Mouse (Mus musculus) small intestine, adult 2 months (tissue): Measurements from ENCODE around the gene Ffar1. TPM values are rescaled to one million over a fixed set of nuclear protein-coding genes. Genes with fewer than 3 reads are reported as not detected.

Experiments
- H3K27ac ChIP-seq: fragments of 200-500 bp; 2 replicates; pipeline ENCODE4 v1.5.1; 2012; ENCODE audit warnings: low read depth, low read length, control low read depth, inconsistent platforms; ENCODE audit not compliant: insufficient read depth
- H3K27me3 ChIP-seq: fragments of 200-500 bp; 2 replicates; pipeline ENCODE4 v1.6.1; 2012; ENCODE audit warnings: mild to moderate bottlenecking, moderate library complexity, low read length, inconsistent platforms; ENCODE audit not compliant: control insufficient read depth, insufficient read depth
- H3K36me3 ChIP-seq: fragments of 200-500 bp; 2 replicates; pipeline ENCODE4 v1.6.1; 2012; ENCODE audit warnings: mild to moderate bottlenecking, low read length, control low read depth, inconsistent platforms; ENCODE audit not compliant: control insufficient read depth, insufficient read depth
- H3K4me1 ChIP-seq: fragments of 200-500 bp; 2 replicates; pipeline ENCODE4 v1.6.1; 2012; ENCODE audit warnings: low read length, inconsistent platforms, mixed read lengths; ENCODE audit not compliant: control insufficient read depth, insufficient read depth, insufficient read length
- H3K4me3 ChIP-seq: fragments of 200-500 bp; 2 replicates; pipeline ENCODE4 v1.5.1; 2012; ENCODE audit warnings: low read depth, mild to moderate bottlenecking, control low read depth, inconsistent platforms, low read length, moderate library complexity
- CTCF ChIP-seq: fragments of 200-500 bp; IDR thresholded peaks from 2 replicates; pipeline ENCODE4 v1.5.1; 2012; ENCODE audit warnings: low read depth, mild to moderate bottlenecking, control low read depth, inconsistent platforms, low read length, moderate library complexity, mixed read lengths; ENCODE audit not compliant: insufficient replicate concordance, insufficient read length; ENCODE audit errors: extremely low read depth
- POLR2A ChIP-seq: fragments of 200-500 bp; IDR thresholded peaks from 2 replicates; pipeline ENCODE4 v1.6.1; 2012; ENCODE audit warnings: low read depth, mild to moderate bottlenecking, control low read depth, inconsistent platforms, low read length, moderate library complexity
- WGBS: fragments of 180-500 bp; shearing (Covaris S2); methylation state at CpG from one replicate; pipeline ENCODE4 v1.1.7; 2018; 5-methylcytosine and 5-hydroxymethylcytosine counted together
- polyA plus RNA-seq: library from polyadenylated mRNA; depleted of rRNA; stranded (reverse); fragments of >200 nt; gene quantifications from 2 replicates; pipeline ENCODE4 v1.2.3, GENCODE M21; 2012

Gene Ffar1
- polyA plus RNA-seq, 1 experiment: 2.2 TPM

GRCm38 (mm10) chr7:30880176-30880575 lies 18.8 kb upstream of the Ffar1 start, which contains the start of gene Cd22:
TSS of gene Cd22 (minus strand) at chr7:30880342.
- Histone ChIP-seq H3K4me3 (peak within 1 kb of the TSS; percentile 46), H3K36me3 (no peaks in the 10 kb centered on the region), H3K27me3 (no peaks in the 10 kb centered on the region), H3K4me1 (no peaks in the 10 kb centered on the region), H3K27ac (0 out of 2 replicates have a peak within 1 kb of the TSS, but pooled peaks have one; percentile 11)
- WGBS: 42% methylated on average over 7 of the region's 7 CpGs
- TF ChIP-seq CTCF (no peak), POLR2A (no peak)

- Histone ChIP-seq H3K27me3 (no peaks in the 10 kb centered on the region), H3K27ac (0 out of 2 replicates have a peak overlapping the region, but pooled peaks have one; percentile 11), H3K36me3 (no peaks in the 10 kb centered on the region), H3K4me1 (no peaks in the 10 kb centered on the region), H3K4me3 (peak overlapping the region; percentile 46)
- WGBS: 83% methylated on average over 6 of the region's 6 CpGs
- TF ChIP-seq CTCF (no peak), POLR2A (no peak)
These were observed 17.6 kb upstream of the Ffar1 start for GRCm38 (mm10) chr7:30878950-30879349.

- 13% methylated on average over 15 of the region's 15 CpGs for WGBS
- no peaks in the 10 kb centered on the region for H3K36me3 ChIP-seq
- no peaks in the 10 kb centered on the region for H3K27me3 ChIP-seq
- TF ChIP-seq POLR2A (no peak), CTCF (peak; percentile 72; the same call in 1 of the 2 replicates)
- peaks cover 3% of the 10 kb centered on the region; the same call in 1 of the 2 replicates for H3K4me1 ChIP-seq
- no peak overlapping the region for H3K27ac ChIP-seq
- H3K4me3 ChIP-seq: peak overlapping the region; percentile 19
These were observed 11.7 kb upstream of the Ffar1 start for GRCm38 (mm10) chr7:30873083-30873482.

GRCm38 (mm10) chr7:30863386-30863785 lies 2.0 kb upstream of the Ffar1 start:
- Histone ChIP-seq H3K4me1 (no peaks in the 10 kb centered on the region; the same call in 1 of the 2 replicates), H3K27ac (no peak overlapping the region), H3K4me3 (no peak overlapping the region), H3K27me3 (no peaks in the 10 kb centered on the region), H3K36me3 (no peaks in the 10 kb centered on the region)
- TF ChIP-seq POLR2A (no peak), CTCF (no peak)
- WGBS: 64% methylated on average over 8 of the region's 8 CpGs

GRCm38 (mm10) chr7:30859635-30860402 lies 1.5 kb downstream of the Ffar1 start:
- 10% methylated on average over 16 of the region's 16 CpGs for WGBS
- Histone ChIP-seq H3K36me3 (no peaks in the 10 kb centered on the region), H3K4me1 (no peaks in the 10 kb centered on the region; the same call in 1 of the 2 replicates), H3K27me3 (no peaks in the 10 kb centered on the region), H3K27ac (no peak overlapping the region), H3K4me3 (no peak overlapping the region)
- TF ChIP-seq CTCF (peak; percentile 83; the same call in 1 of the 2 replicates), POLR2A (no peak)

GRCm38 (mm10) chr7:30859290-30859634 lies 2.1 kb downstream of the Ffar1 start:
- TF ChIP-seq POLR2A: no peak
- TF ChIP-seq CTCF: peak; percentile 86; the same call in 1 of the 2 replicates
- Histone ChIP-seq H3K4me3 (no peak overlapping the region), H3K4me1 (no peaks in the 10 kb centered on the region; the same call in 1 of the 2 replicates), H3K27me3 (no peaks in the 10 kb centered on the region), H3K36me3 (no peaks in the 10 kb centered on the region), H3K27ac (no peak overlapping the region)

- no peaks in the 10 kb centered on the region for H3K27me3 ChIP-seq
- H3K4me1 ChIP-seq: no peaks in the 10 kb centered on the region; the same call in 1 of the 2 replicates
- 54% methylated on average over 1 of the region's 1 CpGs for WGBS
- TF ChIP-seq POLR2A: no peak
- TF ChIP-seq CTCF: no peak
- no peak overlapping the region for H3K4me3 ChIP-seq
- H3K27ac ChIP-seq: no peak overlapping the region
- no peaks in the 10 kb centered on the region for H3K36me3 ChIP-seq
These were observed 3.6 kb downstream of the Ffar1 start for GRCm38 (mm10) chr7:30857746-30858145.
